Mouse (Mus musculus) liver, adult 2 months (tissue): ENCODE measurements around the gene Slc29a1.

Experiments used
- CTCF ChIP-seq: fragments of 200-500 bp; IDR thresholded peaks from 2 replicates; pipeline ENCODE4 v1.5.1; 2011; ENCODE audit warnings: low read depth, low read length, control low read depth
- POLR2A ChIP-seq: fragments of 200-500 bp; IDR thresholded peaks from 2 replicates; pipeline ENCODE4 v1.6.1; 2011; ENCODE audit warnings: low read length, control low read depth; ENCODE audit not compliant: insufficient read depth; ENCODE audit errors: extremely low read depth

DNA sequence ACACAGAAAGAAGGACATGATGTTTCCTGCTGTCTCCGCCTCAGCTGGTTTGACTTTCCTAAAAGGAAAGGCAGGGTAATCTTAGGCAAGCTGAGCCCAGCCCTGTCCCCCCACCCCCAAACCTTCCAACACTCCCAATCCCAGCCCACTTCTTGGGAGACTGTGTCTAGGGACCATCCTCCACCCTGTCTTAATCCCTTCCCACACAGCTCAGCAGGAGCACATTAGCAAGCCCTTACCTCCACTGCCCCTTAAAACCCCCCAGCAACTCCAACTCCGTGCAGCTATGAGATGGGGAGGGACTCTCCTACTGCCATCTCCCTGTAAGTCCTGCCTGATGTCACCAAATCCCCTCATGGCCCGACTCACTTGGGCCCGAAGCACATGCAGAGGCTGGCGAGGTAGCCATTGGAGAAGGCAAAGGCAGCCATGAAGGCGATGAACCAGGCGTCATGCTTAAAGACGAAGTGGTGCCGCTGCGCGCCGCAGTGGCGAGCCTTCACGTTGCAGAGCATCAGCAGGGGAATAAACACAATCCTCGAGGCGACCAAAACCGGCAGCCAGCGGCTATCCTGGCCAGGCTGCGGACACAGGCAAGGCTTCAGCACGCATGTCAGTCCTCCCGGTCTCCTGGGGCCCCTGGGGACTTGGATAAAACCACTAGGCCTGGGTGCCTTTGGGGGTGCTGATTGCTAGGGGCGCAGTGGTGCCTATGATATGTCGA lies 13.5 kb downstream of the Slc29a1 start:
- TF ChIP-seq CTCF (no peak), POLR2A (no peak)
